Mouse (Mus musculus) MEL (cell line): ENCODE measurements at regions not wholly inside any gene's neighbourhood (a gene's known extent, or its start where the extent isn't known, plus 50 kb on each side); places are given as distances from the start of the nearest gene placed in this dataset.

Experiments used
- DNase-seq: peaks from one replicate; pipeline ENCODE4 v3.0.0; 2011; ENCODE audit warnings: low read depth, low spot score
- H3K27ac ChIP-seq: 2 replicates; pipeline ENCODE4 v1.5.1; 2012; ENCODE audit warnings: low read depth, mild to moderate bottlenecking, control low read depth, low read length, moderate library complexity; ENCODE audit not compliant: control insufficient read depth
- H3K27me3 ChIP-seq, 2 experiments: fragments of 150-350 bp in 1 of 2; sonication (generic) in 1 of 2; 2 replicates each; pipeline ENCODE4 v1.6.1; 2012; ENCODE audit warnings: low read length in 2 of 2, mild to moderate bottlenecking in 2 of 2, improper control_type of control experiment in 1 of 2, moderate library complexity in 1 of 2; ENCODE audit not compliant: insufficient read depth in 2 of 2, control insufficient read depth in 1 of 2
- H3K36me3 ChIP-seq, 2 experiments: 2 replicates each; pipeline ENCODE4 v1.6.1; 2012 to 2014; ENCODE audit warnings: low read length in 2 of 2, improper control_type of control experiment in 1 of 2, inconsistent platforms in 1 of 2, mild to moderate bottlenecking in 1 of 2; ENCODE audit not compliant: insufficient read depth in 2 of 2, control insufficient read depth in 1 of 2
- H3K4me1 ChIP-seq, 2 experiments: fragments of 150-350 bp in 1 of 2; sonication (generic) in 1 of 2; 2 replicates each; pipeline ENCODE4 v1.6.1; 2012; ENCODE audit warnings: low read length in 2 of 2, improper control_type of control experiment in 1 of 2, mild to moderate bottlenecking in 1 of 2; ENCODE audit not compliant: insufficient read depth in 2 of 2, control insufficient read depth in 1 of 2
- H3K4me3 ChIP-seq, 2 experiments: fragments of 150-350 bp in 1 of 2; sonication (generic) in 1 of 2; 2 replicates each; pipeline ENCODE4 v1.5.1; 2012; ENCODE audit warnings: low read depth in 2 of 2, low read length in 2 of 2, mild to moderate bottlenecking in 2 of 2, moderate library complexity in 2 of 2, control low read depth in 1 of 2, improper control_type of control experiment in 1 of 2; ENCODE audit not compliant: control insufficient read depth in 1 of 2, insufficient read depth in 1 of 2
- H3K79me2 ChIP-seq: 2 replicates; pipeline ENCODE4 v1.6.1; 2012; ENCODE audit warnings: mild to moderate bottlenecking, low read length, moderate library complexity; ENCODE audit not compliant: control insufficient read depth, poor library complexity, insufficient read depth
- H3K9ac ChIP-seq: 2 replicates; pipeline ENCODE4 v1.6.1; 2012; ENCODE audit warnings: low read depth, mild to moderate bottlenecking, control low read depth, low read length, moderate library complexity; ENCODE audit not compliant: control insufficient read depth, poor library complexity, severe bottlenecking
- H3K9me3 ChIP-seq: fragments of 150-350 bp; sonication (generic); replicated peaks from 2 replicates; pipeline ENCODE4 v1.6.1; 2012; ENCODE audit warnings: mild to moderate bottlenecking, low read length, improper control_type of control experiment, moderate library complexity; ENCODE audit not compliant: insufficient read depth
- BHLHE40 ChIP-seq: IDR thresholded peaks from 2 replicates; pipeline ENCODE4 v1.6.1; 2012; ENCODE audit warnings: low read depth, mild to moderate bottlenecking, inconsistent platforms, low read length, improper control_type of control experiment, borderline replicate concordance
- CHD1 ChIP-seq: IDR thresholded peaks from 2 replicates; pipeline ENCODE4 v1.6.1; 2012; ENCODE audit warnings: low read depth, mild to moderate bottlenecking, inconsistent platforms, low read length, improper control_type of control experiment
- CHD2 ChIP-seq: IDR thresholded peaks from 2 replicates; pipeline ENCODE4 v1.6.1; 2011; ENCODE audit warnings: low read length, improper control_type of control experiment
- E2F4 ChIP-seq: IDR thresholded peaks from 2 replicates; pipeline ENCODE4 v1.6.1; 2011; ENCODE audit warnings: low read depth, low read length, improper control_type of control experiment, borderline replicate concordance
- EP300 ChIP-seq, 2 experiments: IDR thresholded peaks; 2 replicates each; pipeline ENCODE4 v1.6.1; 2011; ENCODE audit warnings: improper control_type of control experiment in 2 of 2, low read length in 2 of 2, low read depth in 1 of 2, mild to moderate bottlenecking in 1 of 2
- ETS1 ChIP-seq: IDR thresholded peaks from 2 replicates; pipeline ENCODE4 v1.6.1; 2012; ENCODE audit warnings: low read depth, mild to moderate bottlenecking, inconsistent platforms, low read length, improper control_type of control experiment, moderate library complexity
- GABPA ChIP-seq: IDR thresholded peaks from 2 replicates; pipeline ENCODE4 v1.6.1; 2012; ENCODE audit warnings: low read depth, mild to moderate bottlenecking, inconsistent platforms, low read length, improper control_type of control experiment, moderate library complexity
- GATA1 ChIP-seq: IDR thresholded peaks from 2 replicates; pipeline ENCODE4 v1.6.1; 2011; ENCODE audit warnings: low read depth, low read length, improper control_type of control experiment
- HCFC1 ChIP-seq: IDR thresholded peaks from 2 replicates; pipeline ENCODE4 v1.6.1; 2012; ENCODE audit warnings: low read depth, mild to moderate bottlenecking, inconsistent platforms, low read length, improper control_type of control experiment, moderate library complexity
- JUND ChIP-seq: IDR thresholded peaks from 2 replicates; pipeline ENCODE4 v1.6.1; 2011; ENCODE audit warnings: low read depth, mild to moderate bottlenecking, improper control_type of control experiment, low read length
- KAT2A ChIP-seq: conservative IDR thresholded peaks from 2 replicates; pipeline ENCODE4 v1.6.1; 2012; ENCODE audit warnings: low read depth, low read length, improper control_type of control experiment, inconsistent platforms
- MAFK ChIP-seq: IDR thresholded peaks from 2 replicates; pipeline ENCODE4 v1.6.1; 2011; ENCODE audit warnings: low read depth, mild to moderate bottlenecking, low read length, improper control_type of control experiment, borderline replicate concordance
- MAX ChIP-seq: IDR thresholded peaks from 2 replicates; pipeline ENCODE4 v1.6.1; 2011; ENCODE audit warnings: low read length, improper control_type of control experiment
- MAZ ChIP-seq: IDR thresholded peaks from 2 replicates; pipeline ENCODE4 v1.6.1; 2012; ENCODE audit warnings: low read depth, mild to moderate bottlenecking, inconsistent platforms, low read length, improper control_type of control experiment
- MEF2A ChIP-seq: IDR thresholded peaks from 2 replicates; pipeline ENCODE4 v1.6.1; 2014; ENCODE audit warnings: low read depth, mild to moderate bottlenecking, inconsistent platforms, low read length, improper control_type of control experiment; ENCODE audit not compliant: poor library complexity, insufficient replicate concordance, severe bottlenecking; ENCODE audit errors: extremely low read depth
- MYB ChIP-seq: IDR thresholded peaks from 2 replicates; pipeline ENCODE4 v1.6.1; 2011; ENCODE audit warnings: mild to moderate bottlenecking, low read depth, low read length, improper control_type of control experiment
- NELFE ChIP-seq: IDR thresholded peaks from 2 replicates; pipeline ENCODE4 v1.6.1; 2011; ENCODE audit warnings: low read depth, low read length, improper control_type of control experiment
- NRF1 ChIP-seq: IDR thresholded peaks from 2 replicates; pipeline ENCODE4 v1.6.1; 2014; ENCODE audit warnings: low read depth, mild to moderate bottlenecking, inconsistent platforms, low read length, improper control_type of control experiment, moderate library complexity; ENCODE audit not compliant: poor library complexity, insufficient read depth, severe bottlenecking
- POLR2A ChIP-seq, 2 experiments: IDR thresholded peaks; 2 replicates each; pipeline ENCODE4 v1.6.1; 2011 to 2012; ENCODE audit warnings: low read length in 2 of 2, mild to moderate bottlenecking in 2 of 2, control low read depth in 1 of 2, improper control_type of control experiment in 1 of 2, low read depth in 1 of 2, moderate library complexity in 1 of 2; ENCODE audit not compliant: control insufficient read depth in 1 of 2, insufficient read depth in 1 of 2, poor library complexity in 1 of 2
- POLR2AphosphoS2 ChIP-seq: IDR thresholded peaks from 2 replicates; pipeline ENCODE4 v1.6.1; 2011; ENCODE audit warnings: low read length, improper control_type of control experiment
- POLR2AphosphoS5 ChIP-seq: IDR thresholded peaks from 2 replicates; pipeline ENCODE4 v1.6.1; 2012; ENCODE audit warnings: low read depth, borderline replicate concordance, mild to moderate bottlenecking, inconsistent platforms, low read length, moderate library complexity, mixed read lengths
- RAD21 ChIP-seq: IDR thresholded peaks from 2 replicates; pipeline ENCODE4 v1.6.1; 2011; ENCODE audit warnings: mild to moderate bottlenecking, low read depth, low read length, improper control_type of control experiment
- RCOR1 ChIP-seq: IDR thresholded peaks from 2 replicates; pipeline ENCODE4 v1.6.1; 2012; ENCODE audit warnings: low read depth, mild to moderate bottlenecking, inconsistent platforms, low read length, improper control_type of control experiment
- SIN3A ChIP-seq: IDR thresholded peaks from 2 replicates; pipeline ENCODE4 v1.6.1; 2012; ENCODE audit warnings: low read length, improper control_type of control experiment, inconsistent platforms
- SMC3 ChIP-seq: IDR thresholded peaks from 2 replicates; pipeline ENCODE4 v1.6.1; 2011; ENCODE audit warnings: low read depth, low read length, improper control_type of control experiment
- TAL1 ChIP-seq: IDR thresholded peaks from 2 replicates; pipeline ENCODE4 v1.6.1; 2012; ENCODE audit warnings: mild to moderate bottlenecking, inconsistent platforms, low read length, moderate library complexity, mixed read lengths
- TBP ChIP-seq: IDR thresholded peaks from 2 replicates; pipeline ENCODE4 v1.8.0; 2011; ENCODE audit warnings: low read depth, low read length, improper control_type of control experiment
- TCF12 ChIP-seq: IDR thresholded peaks from 2 replicates; pipeline ENCODE4 v1.6.1; 2014; ENCODE audit warnings: low read depth, mild to moderate bottlenecking, inconsistent platforms, low read length, improper control_type of control experiment, moderate library complexity
- USF1 ChIP-seq: IDR thresholded peaks from 2 replicates; pipeline ENCODE4 v1.6.1; 2014; ENCODE audit warnings: low read depth, mild to moderate bottlenecking, inconsistent platforms, low read length, improper control_type of control experiment, moderate library complexity
- ZKSCAN1 ChIP-seq: IDR thresholded peaks from 2 replicates; pipeline ENCODE4 v1.6.1; 2012; ENCODE audit warnings: low read depth, mild to moderate bottlenecking, inconsistent platforms, low read length, improper control_type of control experiment, moderate library complexity
- ZMIZ1 ChIP-seq: IDR thresholded peaks from 2 replicates; pipeline ENCODE4 v1.6.1; 2012; ENCODE audit warnings: low read depth, mild to moderate bottlenecking, inconsistent platforms, low read length, improper control_type of control experiment, moderate library complexity
- ZNF384 ChIP-seq: IDR thresholded peaks from 2 replicates; pipeline ENCODE4 v1.6.1; 2012; ENCODE audit warnings: low read depth, mild to moderate bottlenecking, inconsistent platforms, low read length, improper control_type of control experiment

DNA sequence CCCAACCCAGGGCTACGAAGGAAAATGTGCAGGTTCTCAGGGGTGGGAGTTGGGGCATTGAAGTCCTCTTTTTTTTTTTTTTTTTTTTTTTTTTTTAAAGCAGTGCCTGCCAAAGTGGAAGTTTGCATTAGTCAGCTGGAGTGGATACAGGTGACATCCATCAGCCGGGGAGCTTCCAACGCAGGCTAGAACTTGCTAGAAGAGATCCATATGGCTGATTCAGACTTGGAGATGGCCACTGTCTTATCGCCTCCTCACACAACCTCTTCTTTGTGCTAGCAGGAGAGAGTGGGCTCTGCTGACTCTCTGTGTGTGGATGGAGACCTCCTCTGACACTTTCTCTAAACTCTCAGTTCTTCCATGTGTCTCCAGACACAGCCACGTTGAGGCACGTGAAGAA lies 53.9 kb upstream of the Neurl1b start:
- Histone ChIP-seq H3K4me3 (no peak overlapping the region), H3K9me3 (no peaks in the 10 kb centered on the region), H3K27ac (no peak overlapping the region), H3K9ac (no peak overlapping the region), H3K36me3 (peaks cover 0 to 19% of the 10 kb centered on the region in 2 experiments; a peak in 2 of 4 replicates), H3K4me1 (peaks cover 9 to 26% of the 10 kb centered on the region in 2 experiments), H3K79me2 (no peaks in the 10 kb centered on the region), H3K27me3 (no peaks in the 10 kb centered on the region; a peak in 1 of 4 replicates)
- TF ChIP-seq TCF12 (0 out of 2 replicates have a peak, but pooled peaks have one; percentile 53), ETS1 (peak; percentile 94), GABPA (no peak), SIN3A (0 out of 2 replicates have a peak, but pooled peaks have one; percentile 20), ZNF384 (peak; percentile 72), EP300 (IDR thresholded peaks at IDR 0.05; ENCODE audit: low read depth in 1 of 2, low read length in 2 of 2) (0 out of 4 replicates have a peak, but pooled peaks of 1 of the 2 experiments have one; percentile 12), TAL1 (0 out of 2 replicates have a peak, but pooled peaks have one; percentile 8), MYB (no peak)
- DNase-seq: peak; percentile 31

DNA sequence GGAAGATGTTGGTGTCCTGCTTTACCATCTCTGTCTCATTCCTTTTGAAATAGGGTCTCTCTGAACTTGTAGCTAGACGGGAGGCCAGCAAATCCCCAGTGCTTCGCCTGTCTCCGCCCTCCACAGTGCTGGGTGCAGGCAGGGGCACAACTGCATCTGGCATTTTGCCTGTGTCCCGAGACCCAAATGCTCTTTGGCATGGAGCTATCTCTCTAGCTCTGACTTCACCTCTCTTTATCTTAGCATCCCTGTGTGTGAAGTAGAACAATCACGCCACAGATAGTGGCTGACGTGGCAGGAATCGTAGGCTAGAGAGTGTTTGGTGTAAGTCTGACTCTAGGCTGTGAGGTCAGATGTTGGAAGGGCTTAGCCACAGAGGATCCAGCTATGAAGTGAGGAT lies 53.2 kb upstream of the Neurl1b start:
- Histone ChIP-seq H3K4me1 (peaks cover 9 to 26% of the 10 kb centered on the region in 2 experiments), H3K27ac (peak overlapping the region; percentile 10; the same call in 1 of the 2 replicates), H3K4me3 (no peak overlapping the region), H3K27me3 (no peaks in the 10 kb centered on the region; a peak in 1 of 4 replicates), H3K36me3 (peaks cover 0 to 19% of the 10 kb centered on the region in 2 experiments; a peak in 2 of 4 replicates), H3K9me3 (no peaks in the 10 kb centered on the region), H3K79me2 (no peaks in the 10 kb centered on the region), H3K9ac (no peak overlapping the region)
- DNase-seq: peak; percentile 48
- TF ChIP-seq EP300 (IDR thresholded peaks at IDR 0.05; ENCODE audit: low read depth in 1 of 2, low read length in 2 of 2): peak; percentile 61 to 74
- TF ChIP-seq CHD2: no peak
- no peak for TF ChIP-seq MAX
- no peak for TF ChIP-seq USF1
- TF ChIP-seq KAT2A: no peak
- TF ChIP-seq POLR2AphosphoS5: no peak
- peak; percentile 86 for TF ChIP-seq TCF12
- peak; percentile 79 for TF ChIP-seq BHLHE40
- TF ChIP-seq E2F4: no peak
- peak; percentile 68 for TF ChIP-seq GATA1
- TF ChIP-seq POLR2AphosphoS2: no peak
- TF ChIP-seq ZMIZ1: no peak
- no peak for TF ChIP-seq POLR2A (IDR thresholded peaks at IDR 0.05; ENCODE audit: control insufficient read depth in 1 of 2, insufficient read depth in 1 of 2, low read depth in 1 of 2, low read length in 2 of 2, poor library complexity in 1 of 2)
- TF ChIP-seq CHD1: no peak
- no peak for TF ChIP-seq JUND
- no peak for TF ChIP-seq ZKSCAN1
- TF ChIP-seq MAFK: no peak
- TF ChIP-seq SMC3: no peak
- no peak for TF ChIP-seq NELFE
- no peak for TF ChIP-seq TBP
- TF ChIP-seq HCFC1: no peak
- TF ChIP-seq NRF1: no peak
- TF ChIP-seq MAZ: 0 out of 2 replicates have a peak, but pooled peaks have one; percentile 19
- no peak; the same call in 1 of the 2 replicates for TF ChIP-seq SIN3A
- TF ChIP-seq RAD21: no peak
- no peak for TF ChIP-seq MEF2A
- TF ChIP-seq RCOR1: peak; percentile 88
- peak; percentile 91 for TF ChIP-seq ETS1
